ENCODE assay signal across 14 mouse cellular contexts in genomic region chr19:40299983-40300759, GRCm38 (mm10). TPM values are rescaled to one million over a fixed set of nuclear protein-coding genes. Genes with fewer than 3 reads are reported as not detected.
DNase-seq lines count a peak whose midpoint lies in the region; ATAC-seq lines count a peak whose summit lies in the region.
"Had no signal": no experiment of that assay in that cellular context is flagged by ENCODE, and none has a peak within 500 bp of the region (broad histone marks: within the 10 kb centered on the region; RNA-seq: fewer than 3 reads in every experiment).

No protein-coding gene starts in this region.

- WGBS in kidney, embryonic 14.5 days = 79% methylated on average over 12 of the region's 12 CpGs

- H3K4me1 ChIP-seq in kidney, embryonic 14.5 days (ENCODE audit: control insufficient read depth, insufficient read depth, low read length) = no peaks in the 10 kb centered on the region

- peak; percentile 48 to 70 for DNase-seq in frontal cortex, postnatal 10 days (ENCODE audit: low spot score in 2 of 2)
- DNase-seq in frontal cortex, postnatal 25 days (ENCODE audit: low spot score in 2 of 2) = no peak
- DNase-seq in thymus, postnatal 0 days (ENCODE audit: low spot score) = peak; percentile 4
- no peak for DNase-seq in thymus, postnatal 10 days (ENCODE audit: low spot score in 2 of 2)
- peak; percentile 63 to 71 for DNase-seq in left cerebral cortex, postnatal 36 days (ENCODE audit: low spot score in 2 of 2)
- DNase-seq in lung, postnatal 4 days = no peak
- DNase-seq: adrenal gland, postnatal 36 days; cerebellum, postnatal 36 days had no signal

- H3K4me3 ChIP-seq in kidney, embryonic 14.5 days (ENCODE audit: low read length) = no peak overlapping the region
- H3K4me3 ChIP-seq: heart, embryonic 12.5 days; intestine, embryonic 15.5 days; limb, embryonic 13.5 days had no signal

- no peak overlapping the region for H3K9ac ChIP-seq in kidney, embryonic 14.5 days (ENCODE audit: low read depth, low read length)
- H3K9ac ChIP-seq: heart, embryonic 12.5 days; intestine, embryonic 15.5 days; limb, embryonic 13.5 days had no signal

- ATAC-seq in cerebellum, adult (ENCODE audit: insufficient number of reproducible peaks, low FRiP score, low TSS enrichment) = no peak
- ATAC-seq in kidney, embryonic 14.5 days (ENCODE audit: low FRiP score, low TSS enrichment) = no peak
- ATAC-seq: CD4-positive, CD25-positive, alpha-beta regulatory T cell, adult 4 months; intestine, embryonic 15.5 days had no signal

- no peak overlapping the region for H3K4me2 ChIP-seq in kidney, embryonic 14.5 days (replicated peaks; ENCODE audit: low read depth, low read length)
- H3K4me2 ChIP-seq: heart, embryonic 12.5 days; intestine, embryonic 15.5 days had no signal

- H3K36me3 ChIP-seq in kidney, embryonic 14.5 days (ENCODE audit: control insufficient read depth, insufficient read depth, low read length) = no peaks in the 10 kb centered on the region
- H3K36me3 ChIP-seq: limb, embryonic 13.5 days had no signal

- H3K9me3 ChIP-seq in kidney, embryonic 14.5 days (ENCODE audit: control insufficient read depth, low read length) = no peaks in the 10 kb centered on the region
- H3K9me3 ChIP-seq: heart, embryonic 12.5 days; intestine, embryonic 15.5 days; limb, embryonic 13.5 days had no signal

- no peak overlapping the region for H3K27ac ChIP-seq in kidney, embryonic 14.5 days (ENCODE audit: low read depth, low read length)
- H3K27ac ChIP-seq: intestine, embryonic 15.5 days; limb, embryonic 13.5 days had no signal

- intact Hi-C loops in left cerebral cortex, postnatal 36 days (cut with DNase I) = no loop called here

- H3K27me3 ChIP-seq in kidney, embryonic 14.5 days (ENCODE audit: control insufficient read depth, insufficient read depth, low read length) = no peaks in the 10 kb centered on the region
- H3K27me3 ChIP-seq: heart, embryonic 12.5 days; intestine, embryonic 15.5 days; limb, embryonic 13.5 days had no signal

RNA-seq across cellular contexts. Expression of gene Pdlim1, which starts 28.5 kb away (rescaled TPM):
- 494 TPM in 2 replicates for polyA plus RNA-seq in thymus, postnatal 0 days (2015; fragmentation: Nextera tagmentation; extraction: Ambion mirVana)
- total RNA-seq in left cerebral cortex, postnatal 36 days (2021) = 10 to 100 TPM; 16.1 to 21.2 TPM
- polyA plus RNA-seq in kidney, embryonic 14.5 days (2014; fragmentation: Nextera tagmentation; extraction: Ambion mirVana) = 28.6 and 30.8 TPM in 2 replicates

Comparison
In these comparisons a context has a peak if more than half of its experiments do, and no peak if none do; other contexts are left out.
1. DNase-seq: peak in frontal cortex, postnatal 10 days (2 of 2), thymus, postnatal 0 days (single experiment) and left cerebral cortex, postnatal 36 days (2 of 2); none in frontal cortex, postnatal 25 days (0 of 2), thymus, postnatal 10 days (0 of 2) and lung, postnatal 4 days (0 of 2).
2. RNA of gene Pdlim1, which starts 28.5 kb away (polyA plus RNA-seq): 494 TPM in thymus, postnatal 0 days; 28.6 to 30.8 TPM in kidney, embryonic 14.5 days; every median in the first group is over 10 times any median in the second.